Mouse (Mus musculus): ENCODE results near the gene Adgrd1.

Gene Adgrd1

GRCm38 (mm10) chr5:129200132-129200531 lies 103.6 kb downstream of the Adgrd1 start:
- DNase-seq (ENCODE audit: low spot score) = no peak

GRCm38 (mm10) chr5:129208279-129208678 lies 111.7 kb downstream of the Adgrd1 start:
- no peak for DNase-seq (ENCODE audit: low spot score)

- DNase-seq (ENCODE audit: low spot score) = no peak
These were observed 112.3 kb downstream of the Adgrd1 start for GRCm38 (mm10) chr5:129208845-129209244.

- no peak for DNase-seq (ENCODE audit: low spot score)
These were observed 115.0 kb downstream of the Adgrd1 start for GRCm38 (mm10) chr5:129211385-129212031.

GRCm38 (mm10) chr5:129214023-129214422 lies 117.5 kb downstream of the Adgrd1 start:
- DNase-seq (ENCODE audit: low spot score) = no peak

GRCm38 (mm10) chr5:129216001-129216400 lies 119.5 kb downstream of the Adgrd1 start:
- DNase-seq (ENCODE audit: low spot score) = no peak

GRCm38 (mm10) chr5:129217481-129218221 lies 121.1 kb downstream of the Adgrd1 start:
- DNase-seq (ENCODE audit: low spot score) = no peak

- no peak for DNase-seq (ENCODE audit: low spot score)
These were observed 121.6 kb downstream of the Adgrd1 start for GRCm38 (mm10) chr5:129218222-129218505.

GRCm38 (mm10) chr5:129218537-129218981 lies 122.0 kb downstream of the Adgrd1 start:
- DNase-seq (ENCODE audit: low spot score) = no peak

- DNase-seq (ENCODE audit: low spot score) = no peak
These were observed 122.7 kb downstream of the Adgrd1 start for GRCm38 (mm10) chr5:129219178-129219760.

GRCm38 (mm10) chr5:129225810-129226450 lies 129.4 kb downstream of the Adgrd1 start:
- no peak for DNase-seq (ENCODE audit: low spot score)

- no peak for DNase-seq (ENCODE audit: low spot score)
These were observed 131.6 kb downstream of the Adgrd1 start for GRCm38 (mm10) chr5:129228171-129228570.

GRCm38 (mm10) chr5:129233301-129233700 lies 136.8 kb downstream of the Adgrd1 start:
- no peak for DNase-seq (ENCODE audit: low spot score)

- no peak for DNase-seq (ENCODE audit: low spot score)
These were observed 137.4 kb downstream of the Adgrd1 start for GRCm38 (mm10) chr5:129233881-129234432.

- no peak for DNase-seq (ENCODE audit: low spot score)
These were observed 139.8 kb downstream of the Adgrd1 start for GRCm38 (mm10) chr5:129236366-129236765.

GRCm38 (mm10) chr5:129241865-129242264 lies 145.3 kb downstream of the Adgrd1 start:
- DNase-seq (ENCODE audit: low spot score) = no peak

GRCm38 (mm10) chr5:129242265-129242664 lies 145.7 kb downstream of the Adgrd1 start:
- no peak for DNase-seq (ENCODE audit: low spot score)

GRCm38 (mm10) chr5:129243120-129243519 lies 146.6 kb downstream of the Adgrd1 start:
- DNase-seq (ENCODE audit: low spot score) = no peak

- DNase-seq (ENCODE audit: low spot score) = no peak
These were observed 147.8 kb downstream of the Adgrd1 start for GRCm38 (mm10) chr5:129244392-129244791.

GRCm38 (mm10) chr5:129249080-129249479 lies 152.5 kb downstream of the Adgrd1 start:
- no peak for DNase-seq (ENCODE audit: low spot score)
